Mouse (Mus musculus) T-helper 1 cell (primary cell): Measurements from ENCODE around the gene Amz1.

Source experiments
- in situ Hi-C: fragments of 300-600 bp; cut with MboI, MseI; formaldehyde crosslinking; loops from one replicate; pipeline ENCODE4 v1.15.1; 2025; ENCODE audit warnings: high pct_unique_total_duplicates

Gene Amz1

DNA sequence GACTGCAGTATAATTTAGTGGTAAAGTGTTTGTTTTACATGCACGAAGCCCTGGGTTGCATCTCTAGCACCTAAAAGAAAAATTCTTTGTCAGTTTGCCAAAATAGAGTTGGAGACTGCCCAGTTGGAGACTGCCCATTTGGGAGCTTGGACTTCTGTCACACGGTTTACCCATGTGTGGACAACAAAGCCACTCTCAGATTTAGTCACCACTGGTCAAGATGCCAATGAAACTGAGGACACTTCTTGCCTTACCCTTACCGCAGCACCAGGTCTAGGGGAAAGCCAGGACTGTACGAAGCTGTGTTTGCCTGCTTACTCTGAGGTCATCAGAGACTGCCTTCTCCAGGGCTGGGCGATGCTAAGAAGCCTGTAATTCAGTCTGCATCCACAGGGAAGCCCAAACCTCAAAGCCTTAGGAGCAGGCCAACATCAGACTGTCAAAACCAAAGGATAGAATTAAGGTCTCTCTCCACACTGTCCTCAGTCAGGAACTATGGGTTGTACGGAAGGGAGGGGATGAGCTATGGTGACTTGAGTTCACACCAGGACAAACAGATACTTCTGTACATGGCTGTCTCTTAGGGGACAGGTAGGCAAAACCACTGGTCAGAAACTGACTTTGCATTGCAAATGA is 76.5 kb downstream of the Amz1 start:
- in situ Hi-C loops: loop anchor here (10.0 kb wide), 1 partner anchor 1276 kb away; no protein-coding TSS in a partner anchor

DNA sequence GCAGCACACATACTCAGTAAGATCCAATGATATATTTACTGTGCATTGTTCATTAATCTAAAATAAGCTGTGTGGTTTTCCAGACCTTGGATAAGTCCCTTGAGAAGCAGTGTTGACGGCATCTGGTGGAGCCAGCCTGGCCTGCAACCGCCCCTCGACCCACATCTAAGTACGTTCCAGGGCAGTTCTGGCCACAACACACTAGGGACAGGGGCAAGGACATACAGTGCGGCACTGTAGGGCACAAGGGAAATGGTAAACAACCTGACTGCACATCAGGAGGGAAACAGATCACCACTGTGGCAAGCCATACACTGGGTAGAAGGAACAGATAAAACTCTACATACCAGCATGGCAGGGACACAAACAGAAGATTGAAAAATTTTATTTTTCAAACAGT is 77.9 kb downstream of the Amz1 start:
- in situ Hi-C loops: loop anchor here (10.0 kb wide), 1 partner anchor 1277 kb away; no protein-coding TSS in a partner anchor

DNA sequence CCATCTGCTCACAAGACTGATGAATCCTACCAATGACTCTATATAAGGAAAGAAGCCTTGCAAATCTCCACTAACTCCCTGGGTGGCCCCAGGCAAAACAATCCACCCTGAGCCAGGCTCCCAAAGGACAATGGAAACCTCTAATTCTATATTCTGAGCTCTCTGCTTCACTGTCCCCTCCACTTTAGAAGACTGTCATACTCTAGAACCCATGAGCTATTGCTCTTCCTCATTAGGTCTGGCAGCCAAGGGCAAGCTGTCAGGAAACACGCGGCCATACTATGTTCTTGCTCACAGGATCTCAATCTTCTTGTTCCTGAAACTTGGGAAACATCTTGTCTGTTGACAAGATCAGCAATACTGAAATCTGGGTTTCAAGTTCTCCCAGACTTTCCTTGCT is 82.3 kb downstream of the Amz1 start:
- in situ Hi-C loops: loop anchor here (10.0 kb wide), 1 partner anchor 1281 kb away; no protein-coding TSS in a partner anchor

DNA sequence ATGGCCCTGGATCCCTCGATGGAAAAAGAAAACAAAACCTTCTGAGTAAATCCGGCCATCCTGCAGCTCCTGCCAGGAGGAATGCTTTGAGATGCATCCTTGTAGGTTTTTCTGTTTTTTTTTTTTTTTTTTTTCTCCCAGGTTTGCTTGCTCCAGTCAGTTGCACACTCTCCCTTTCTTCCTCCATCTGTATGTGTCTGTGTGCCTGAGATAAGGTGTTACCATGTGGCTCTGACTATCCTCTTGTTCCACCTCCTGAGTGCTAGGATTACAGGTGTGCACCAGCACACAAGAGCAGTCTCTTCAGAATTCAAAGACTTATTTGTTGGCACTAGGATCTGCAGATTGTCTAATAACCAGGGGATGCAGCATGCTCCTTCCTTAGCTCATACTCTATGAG is 83.0 kb downstream of the Amz1 start:
- in situ Hi-C loops: loop anchor here (10.0 kb wide), 1 partner anchor 1282 kb away; no protein-coding TSS in a partner anchor
